Mouse (Mus musculus): ENCODE measurements at regions not wholly inside any gene's neighbourhood (a gene's known extent, or its start where the extent isn't known, plus 50 kb on each side); places are given as distances from the start of the nearest gene placed in this dataset.
"Not testable (repeated sequence)": the region's sequence is repeated elsewhere in the genome, so short reads cannot be mapped to it uniquely, and the experiment has no call there.

DNA sequence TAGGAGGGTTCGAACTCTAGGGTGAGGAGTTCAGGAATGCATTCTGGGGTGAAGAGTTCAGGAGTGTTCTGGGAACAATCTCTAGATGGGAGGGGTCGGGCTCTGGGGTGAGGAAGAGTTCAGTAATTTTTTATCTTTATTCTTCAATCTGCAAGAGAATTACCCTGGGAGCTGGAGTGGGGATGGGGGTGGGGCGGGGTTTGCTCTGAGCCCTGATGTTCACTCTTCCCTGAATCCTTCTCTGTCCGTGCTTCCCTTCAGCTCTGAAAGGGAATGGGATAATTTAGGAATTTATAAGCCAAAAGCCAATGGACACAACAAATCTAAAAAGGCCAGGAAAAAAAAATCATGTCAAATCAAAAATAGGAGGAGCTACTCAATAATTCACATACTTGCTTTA is 122.8 kb upstream of the Trim24 start:
- DNase-seq (ENCODE audit: low read depth, low spot score) = not testable (repeated sequence)

- no peak for DNase-seq (ENCODE audit: low read depth, low spot score)
These were observed 122.2 kb upstream of the Trim24 start for GRCm38 (mm10) chr6:37748296-37748980.

- DNase-seq (ENCODE audit: low read depth, low spot score) = no peak
These were observed 121.6 kb upstream of the Trim24 start for GRCm38 (mm10) chr6:37749016-37749415.

DNA sequence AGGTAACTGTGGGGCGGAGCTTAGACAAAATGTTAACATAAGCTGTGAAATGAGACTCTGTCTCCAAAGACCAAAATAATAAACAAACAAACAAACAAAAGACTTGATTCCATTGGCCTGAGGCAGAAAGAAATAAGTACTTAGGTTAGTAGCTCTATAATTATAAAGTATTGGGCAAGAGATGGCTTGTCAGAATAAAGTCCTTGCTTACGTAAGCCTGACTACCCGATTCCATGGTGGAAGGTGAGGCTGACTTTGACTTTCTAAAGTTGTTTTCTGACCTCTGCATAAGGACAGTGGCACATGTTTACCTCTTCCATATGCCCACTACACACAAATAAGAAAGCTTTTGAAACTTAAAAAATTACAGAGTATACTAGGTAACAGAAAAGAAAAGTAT is 120.3 kb upstream of the Trim24 start:
- DNase-seq (ENCODE audit: low read depth, low spot score) = no peak

DNA sequence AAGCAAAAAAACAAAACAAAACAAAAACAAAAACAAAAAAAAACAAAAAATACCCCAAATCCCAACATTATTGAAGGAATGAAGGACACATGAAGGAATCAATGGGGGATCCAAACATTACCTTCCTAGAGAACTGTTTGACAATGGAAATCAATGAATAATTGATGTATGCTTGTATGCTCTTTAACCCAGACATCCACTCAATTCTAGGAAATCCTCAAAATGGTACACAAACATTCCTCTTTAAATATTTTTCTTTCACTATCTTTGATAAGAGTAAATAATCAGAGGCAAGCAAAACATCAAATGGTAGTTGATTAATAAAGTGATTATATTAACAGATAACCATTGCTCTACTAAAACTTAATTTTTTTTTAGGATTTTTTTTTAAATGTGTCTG is 118.9 kb upstream of the Trim24 start:
- DNase-seq (ENCODE audit: low read depth, low spot score) = no peak

GRCm38 (mm10) chr6:37761003-37761402 is 109.6 kb upstream of the Trim24 start:
- DNase-seq (ENCODE audit: low read depth, low spot score) = not testable (repeated sequence)

DNA sequence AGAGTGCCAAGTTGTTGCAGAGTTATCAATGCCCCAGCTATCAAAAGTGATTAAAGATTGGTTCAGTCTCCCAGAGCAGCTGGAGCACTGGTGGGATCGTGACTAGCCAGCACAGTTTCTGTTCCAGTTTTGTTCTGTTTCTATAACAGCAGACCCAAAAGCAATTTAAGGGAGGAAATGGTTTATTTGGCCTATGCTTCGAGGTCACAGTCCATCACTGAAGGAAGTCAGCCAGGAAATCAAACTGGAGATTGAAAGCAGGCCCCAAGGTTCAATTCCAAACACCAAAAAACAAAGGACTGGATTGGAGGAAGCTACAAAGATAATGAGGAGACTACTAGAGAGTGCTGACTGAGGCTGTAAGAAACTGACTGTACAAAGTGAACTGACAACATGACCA is 107.6 kb upstream of the Trim24 start:
- no peak for DNase-seq (ENCODE audit: low read depth, low spot score)

DNA sequence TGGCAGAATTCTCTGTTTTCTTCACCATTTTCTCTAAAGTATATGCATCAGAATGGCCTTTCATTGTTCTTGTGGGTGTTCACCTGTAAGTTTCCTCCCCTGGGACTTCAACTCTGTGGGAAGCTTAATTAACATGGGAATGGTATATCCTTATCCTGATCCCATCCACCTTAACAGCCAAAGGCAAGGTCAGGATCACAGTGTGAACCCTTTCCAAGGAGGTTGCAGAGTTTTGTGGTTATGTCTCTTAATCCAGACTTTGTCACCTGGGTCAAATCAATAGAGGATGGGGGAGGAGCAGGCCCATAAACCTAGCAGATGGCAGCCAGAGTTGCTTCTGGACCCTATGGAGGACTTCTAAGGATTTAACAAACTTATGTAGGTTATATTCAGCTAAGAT is 102.9 kb upstream of the Trim24 start:
- peak; percentile 90 for DNase-seq (ENCODE audit: low read depth, low spot score)

GRCm38 (mm10) chr6:37773294-37773693 is 97.3 kb upstream of the Trim24 start:
- no peak for DNase-seq (ENCODE audit: low read depth, low spot score)

GRCm38 (mm10) chr6:37775151-37775550 is 95.5 kb upstream of the Trim24 start:
- DNase-seq (ENCODE audit: low read depth, low spot score) = no peak

DNA sequence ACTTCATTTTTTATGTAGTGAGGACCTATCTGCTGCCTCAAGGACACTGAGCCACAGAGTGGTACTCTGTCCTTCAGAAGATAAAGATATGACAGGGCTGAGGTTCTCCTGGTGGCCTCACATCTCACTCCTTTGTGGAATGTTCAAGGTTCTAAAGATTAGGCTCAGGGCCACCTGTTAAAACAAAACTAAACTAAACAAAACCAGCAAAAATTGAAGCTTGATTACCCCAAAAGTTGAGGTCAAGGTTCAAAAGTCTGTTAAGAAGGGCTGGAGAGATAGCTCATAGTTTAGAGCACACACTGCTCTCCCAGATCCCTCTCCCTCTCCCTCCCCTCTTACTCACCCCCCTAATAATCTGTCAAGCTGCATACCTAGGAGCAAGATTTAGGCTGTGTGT is 90.7 kb upstream of the Trim24 start:
- DNase-seq (ENCODE audit: low read depth, low spot score) = no peak

GRCm38 (mm10) chr6:37781894-37782293 is 88.7 kb upstream of the Trim24 start:
- DNase-seq (ENCODE audit: low read depth, low spot score) = no peak

GRCm38 (mm10) chr6:37785280-37785679 is 85.3 kb upstream of the Trim24 start:
- DNase-seq (ENCODE audit: low read depth, low spot score) = not testable (repeated sequence)

GRCm38 (mm10) chr6:37785741-37786140 is 84.9 kb upstream of the Trim24 start:
- no peak for DNase-seq (ENCODE audit: low read depth, low spot score)

GRCm38 (mm10) chr6:37787858-37788257 is 82.8 kb upstream of the Trim24 start:
- DNase-seq (ENCODE audit: low read depth, low spot score) = peak; percentile 45

DNA sequence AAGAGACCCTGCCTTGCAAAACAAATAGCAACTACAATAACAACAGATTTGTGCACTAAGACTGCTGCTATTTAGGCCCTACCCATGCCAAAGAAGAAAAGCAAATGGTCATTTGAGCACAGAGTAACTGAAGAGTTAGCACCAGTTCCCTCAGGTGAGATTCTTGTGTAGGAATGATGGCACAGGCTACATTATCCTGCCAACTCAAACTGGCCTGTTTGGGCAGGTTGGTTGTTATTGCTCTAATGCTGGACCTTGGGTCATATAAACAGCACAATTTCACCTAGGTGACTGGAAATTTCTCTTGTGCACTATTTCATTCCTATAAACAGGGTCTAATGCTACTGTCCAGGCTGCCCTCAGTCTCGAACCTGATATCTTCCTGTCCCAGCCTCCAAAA is 79.7 kb upstream of the Trim24 start:
- DNase-seq (ENCODE audit: low read depth, low spot score) = no peak

- DNase-seq (ENCODE audit: low read depth, low spot score) = no peak
These were observed 76.4 kb upstream of the Trim24 start for GRCm38 (mm10) chr6:37794211-37794610.

- DNase-seq (ENCODE audit: low read depth, low spot score) = no peak
These were observed 75.6 kb upstream of the Trim24 start for GRCm38 (mm10) chr6:37795001-37795400.

GRCm38 (mm10) chr6:37803231-37803630 is 67.4 kb upstream of the Trim24 start:
- peak; percentile 59 for DNase-seq (ENCODE audit: low read depth, low spot score)

GRCm38 (mm10) chr6:37805896-37806295 is 64.7 kb upstream of the Trim24 start:
- peak; percentile 62 for DNase-seq (ENCODE audit: low read depth, low spot score)

GRCm38 (mm10) chr6:37806529-37807191 is 64.0 kb upstream of the Trim24 start:
- not testable (repeated sequence) for DNase-seq (ENCODE audit: low read depth, low spot score)

GRCm38 (mm10) chr6:37815218-37815617 is 55.4 kb upstream of the Trim24 start:
- peak; percentile 75 for DNase-seq (ENCODE audit: low read depth, low spot score)
